11 mouse cellular contexts compared by ENCODE assay signal in genomic region chr19:5409068-5409467, GRCm38 (mm10). TPM values are rescaled to one million over a fixed set of nuclear protein-coding genes. Genes with fewer than 3 reads are reported as not detected.
DNase-seq lines count a peak whose midpoint lies in the region; ATAC-seq and TF ChIP-seq lines count a peak whose summit lies in the region.
"Had no signal": no experiment of that assay in that cellular context is flagged by ENCODE, and none has a peak within 500 bp of the region (broad histone marks: within the 10 kb centered on the region; RNA-seq: fewer than 3 reads in every experiment).

No protein-coding gene starts in this region.

- intact Hi-C loops in heart, postnatal 25 days (cut with DNase I) = no loop called here

- 76% methylated on average over 5 of the region's 5 CpGs for WGBS in heart, embryonic 10.5 days
- WGBS in forebrain, embryonic 16.5 days = 70% methylated on average over 5 of the region's 5 CpGs

- peaks cover 32% of the 10 kb centered on the region for H3K4me1 ChIP-seq in heart, embryonic 10.5 days
- peaks cover 7% of the 10 kb centered on the region for H3K4me1 ChIP-seq in testis, adult 2 months (ENCODE audit: control insufficient read depth, insufficient read depth, low read length)
- H3K4me1 ChIP-seq in forebrain, embryonic 16.5 days (replicated peaks; ENCODE audit: control insufficient read depth, insufficient read depth, low read length) = peaks cover 13% of the 10 kb centered on the region

- no peak for TF ChIP-seq CTCF in testis, adult 2 months (IDR thresholded peaks at IDR 0.05; ENCODE audit: control insufficient read depth, insufficient read depth, insufficient replicate concordance, low read depth, low read length)

- peak; percentile 71 to 76 for DNase-seq in heart, adult 18-20 months
- DNase-seq in heart, embryonic 10.5 days (ENCODE audit: low spot score) = no peak
- no peak for DNase-seq in testis, postnatal 14 days (ENCODE audit: low spot score)
- peak; percentile 59 for DNase-seq in heart, postnatal 25 days (ENCODE audit: low spot score)
- peak; percentile 63 for DNase-seq in testis, postnatal 10 days (ENCODE audit: low spot score)
- DNase-seq in ovary, adult 18-20 months (ENCODE audit: low spot score) = no peak
- DNase-seq: cerebellum, adult 18-20 months; right cerebral cortex, adult 18-20 months had no signal

- no peak overlapping the region for H3K4me3 ChIP-seq in heart, embryonic 10.5 days
- H3K4me3 ChIP-seq in testis, adult 2 months (ENCODE audit: control insufficient read depth, low read depth, low read length) = no peak overlapping the region
- no peak overlapping the region for H3K4me3 ChIP-seq in forebrain, embryonic 16.5 days (replicated peaks; ENCODE audit: low read length)

- no peak overlapping the region for H3K27ac ChIP-seq in heart, embryonic 10.5 days
- peak overlapping the region; percentile 23; the same call in 1 of the 2 replicates for H3K27ac ChIP-seq in testis, adult 2 months (ENCODE audit: control insufficient read depth, insufficient read depth, low read depth, low read length)
- no peak overlapping the region for H3K27ac ChIP-seq in forebrain, embryonic 16.5 days (ENCODE audit: low read length)

- 0 out of 2 replicates have a peak, but pooled peaks cover 4% of the 10 kb centered on the region for H3K36me3 ChIP-seq in heart, embryonic 10.5 days
- H3K36me3 ChIP-seq in testis, adult 2 months (ENCODE audit: control insufficient read depth, insufficient read depth, low read length) = no peaks in the 10 kb centered on the region
- no peaks in the 10 kb centered on the region for H3K36me3 ChIP-seq in forebrain, embryonic 16.5 days (ENCODE audit: control insufficient read depth, insufficient read depth)

- no peak for TF ChIP-seq POLR2A in testis, adult 2 months (IDR thresholded peaks at IDR 0.05; ENCODE audit: control insufficient read depth, low read depth, low read length)

- no peak for ATAC-seq in forebrain, embryonic 16.5 days

- H3K9me3 ChIP-seq in heart, embryonic 10.5 days = no peaks in the 10 kb centered on the region
- no peaks in the 10 kb centered on the region for H3K9me3 ChIP-seq in forebrain, embryonic 16.5 days (ENCODE audit: control insufficient read depth, low read length)

- H3K27me3 ChIP-seq in heart, embryonic 10.5 days (ENCODE audit: insufficient read depth, poor library complexity, severe bottlenecking) = no peaks in the 10 kb centered on the region
- H3K27me3 ChIP-seq in testis, adult 2 months (ENCODE audit: control insufficient read depth, insufficient read depth, low read length) = no peaks in the 10 kb centered on the region
- H3K27me3 ChIP-seq in forebrain, embryonic 16.5 days (replicated peaks; ENCODE audit: control insufficient read depth, insufficient read depth, low read length) = no peaks in the 10 kb centered on the region

- H3K4me2 ChIP-seq in forebrain, embryonic 16.5 days (ENCODE audit: low read length) = no peak overlapping the region

- H3K9ac ChIP-seq in forebrain, embryonic 16.5 days (replicated peaks; ENCODE audit: low read depth, low read length) = no peak overlapping the region

RNA-seq across cellular contexts. Expression of gene Tsga10ip, which starts 6.7 kb away (rescaled TPM):
- under 1 TPM in 1 of 2 experiments, not detected in 1; 0.59 TPM for total RNA-seq in heart, adult 18-20 months (2021)
- polyA plus RNA-seq in heart, embryonic 10.5 days (2016; fragmentation: Nextera tagmentation; extraction: Ambion mirVana) = 1.2 and 1.8 TPM in 2 replicates
- polyA plus RNA-seq in testis, adult 2 months (2012; rRNA removed) = 353 and 423 TPM in 2 replicates
- under 1 TPM; 0.28 to 0.88 TPM for total RNA-seq in heart, postnatal 25 days (2021)
- not detected in 2 replicates for polyA plus RNA-seq in forebrain, embryonic 16.5 days (2015; fragmentation: Nextera tagmentation; extraction: Ambion mirVana)
- total RNA-seq: granulocyte monocyte progenitor cell, adult 5-6 weeks had no signal

RNA-seq across cellular contexts. Expression of gene Drap1, which starts 15.7 kb away (rescaled TPM):
- total RNA-seq in heart, adult 18-20 months (2021) = 100 to 1,000 TPM; 301 to 320 TPM
- 173 and 209 TPM in 2 replicates for polyA plus RNA-seq in heart, embryonic 10.5 days (2016; fragmentation: Nextera tagmentation; extraction: Ambion mirVana)
- 290 and 345 TPM in 2 replicates for polyA plus RNA-seq in testis, adult 2 months (2012; rRNA removed)
- total RNA-seq in heart, postnatal 25 days (2021) = 100 to 1,000 TPM; 289 to 292 TPM
- polyA plus RNA-seq in forebrain, embryonic 16.5 days (2015; fragmentation: Nextera tagmentation; extraction: Ambion mirVana) = 283 and 294 TPM in 2 replicates

RNA-seq across cellular contexts. Expression of gene AI837181, which starts 15.9 kb away (rescaled TPM):
- 10 to 100 TPM; 32.1 to 38.3 TPM for total RNA-seq in heart, adult 18-20 months (2021)
- polyA plus RNA-seq in heart, embryonic 10.5 days (2016; fragmentation: Nextera tagmentation; extraction: Ambion mirVana) = 39.3 and 49.1 TPM in 2 replicates
- 82.3 and 88.1 TPM in 2 replicates for polyA plus RNA-seq in testis, adult 2 months (2012; rRNA removed)
- 10 to 100 TPM; 34.9 to 36.2 TPM for total RNA-seq in heart, postnatal 25 days (2021)
- 61.1 and 62.9 TPM in 2 replicates for polyA plus RNA-seq in forebrain, embryonic 16.5 days (2015; fragmentation: Nextera tagmentation; extraction: Ambion mirVana)

RNA-seq across cellular contexts. Expression of gene Sart1, which starts 20.6 kb away (rescaled TPM):
- total RNA-seq in heart, adult 18-20 months (2021) = 10 to 100 TPM; 47.8 to 48.1 TPM
- polyA plus RNA-seq in heart, embryonic 10.5 days (2016; fragmentation: Nextera tagmentation; extraction: Ambion mirVana) = 52.7 and 88.8 TPM in 2 replicates
- polyA plus RNA-seq in testis, adult 2 months (2012; rRNA removed) = 27.4 and 32.8 TPM in 2 replicates
- 10 to 100 TPM; 45.3 to 58.7 TPM for total RNA-seq in heart, postnatal 25 days (2021)
- polyA plus RNA-seq in forebrain, embryonic 16.5 days (2015; fragmentation: Nextera tagmentation; extraction: Ambion mirVana) = 74.4 and 75.1 TPM in 2 replicates

RNA-seq across cellular contexts. Expression of gene Fosl1, which starts 38.3 kb away (rescaled TPM):
- not detected for total RNA-seq in heart, adult 18-20 months (2021)
- 0.34 and 0.49 TPM in 2 replicates for polyA plus RNA-seq in heart, embryonic 10.5 days (2016; fragmentation: Nextera tagmentation; extraction: Ambion mirVana)
- polyA plus RNA-seq in testis, adult 2 months (2012; rRNA removed) = 3.2 TPM in 2 replicates
- not detected for total RNA-seq in heart, postnatal 25 days (2021)
- polyA plus RNA-seq in forebrain, embryonic 16.5 days (2015; fragmentation: Nextera tagmentation; extraction: Ambion mirVana) = not detected in 2 replicates

Comparison
In these comparisons a context has a peak if more than half of its experiments do, and no peak if none do; other contexts are left out.
1. DNase-seq: peak in heart, adult 18-20 months (2 of 2), heart, postnatal 25 days (single experiment) and testis, postnatal 10 days (single experiment); none in heart, embryonic 10.5 days (single experiment), testis, postnatal 14 days (single experiment) and ovary, adult 18-20 months (single experiment).
2. RNA of gene Tsga10ip, which starts 6.7 kb away (polyA plus RNA-seq): 353 to 423 TPM in testis, adult 2 months; 1.2 to 1.8 TPM in heart, embryonic 10.5 days and not detected in forebrain, embryonic 16.5 days; every median in the first group is over 100 times any median in the second.